Mouse (Mus musculus): ENCODE measurements at regions not wholly inside any gene's neighbourhood (a gene's known extent, or its start where the extent isn't known, plus 50 kb on each side); places are given as distances from the start of the nearest gene placed in this dataset.

GRCm38 (mm10) chr3:127948326-127948725 is 52.2 kb upstream of the Fam241a start:
- TF ChIP-seq ETS1 (conservative IDR thresholded peaks at IDR 0.05; ENCODE audit: low read depth, low read length) (no peak), POLR2A (IDR thresholded peaks at IDR 0.05; ENCODE audit: low read depth, low read length) (no peak), HCFC1 (IDR thresholded peaks at IDR 0.05; ENCODE audit: low read depth, low read length) (no peak), KAT2A (IDR thresholded peaks at IDR 0.05; ENCODE audit: insufficient replicate concordance, low read length) (no peak), CTCF (conservative IDR thresholded peaks at IDR 0.05 in 1 of 2, IDR thresholded peaks at IDR 0.05 in 1 of 2; ENCODE audit: low read depth in 2 of 2, low read length in 2 of 2) (no peak), TCF12 (IDR thresholded peaks at IDR 0.05; ENCODE audit: low read depth, low read length) (no peak), POLR2AphosphoS2 (IDR thresholded peaks at IDR 0.05; ENCODE audit: low read depth, low read length) (no peak), E2F4 (IDR thresholded peaks at IDR 0.05; ENCODE audit: insufficient replicate concordance, low read depth, low read length) (no peak), SIN3A (IDR thresholded peaks at IDR 0.05; ENCODE audit: low read length) (no peak), BHLHE40 (IDR thresholded peaks at IDR 0.05; ENCODE audit: low read depth, low read length) (no peak), MXI1 (IDR thresholded peaks at IDR 0.05; ENCODE audit: low read depth, low read length) (no peak), TBP (conservative IDR thresholded peaks at IDR 0.05; ENCODE audit: low read depth, low read length) (no peak), JUND (conservative IDR thresholded peaks at IDR 0.05; ENCODE audit: low read depth, low read length) (no peak)
